Mouse (Mus musculus) lung, adult 18-20 months (tissue): ENCODE measurements at regions not wholly inside any gene's neighbourhood (a gene's known extent, or its start where the extent isn't known, plus 50 kb on each side); places are given as distances from the start of the nearest gene placed in this dataset.

Experiments used
- DNase-seq, 2 experiments: peaks; one replicate each; pipeline ENCODE4 v3.0.0; 2022; ENCODE audit warnings: mixed read lengths in 2 of 2

- DNase-seq: peak; percentile 29 to 33
Measured at GRCm38 (mm10) chr6:70714239-70714638, 77.8 kb downstream of the Rpia start.

- DNase-seq: no peak
Measured at GRCm38 (mm10) chr6:70713665-70714064, 78.4 kb downstream of the Rpia start.

DNA sequence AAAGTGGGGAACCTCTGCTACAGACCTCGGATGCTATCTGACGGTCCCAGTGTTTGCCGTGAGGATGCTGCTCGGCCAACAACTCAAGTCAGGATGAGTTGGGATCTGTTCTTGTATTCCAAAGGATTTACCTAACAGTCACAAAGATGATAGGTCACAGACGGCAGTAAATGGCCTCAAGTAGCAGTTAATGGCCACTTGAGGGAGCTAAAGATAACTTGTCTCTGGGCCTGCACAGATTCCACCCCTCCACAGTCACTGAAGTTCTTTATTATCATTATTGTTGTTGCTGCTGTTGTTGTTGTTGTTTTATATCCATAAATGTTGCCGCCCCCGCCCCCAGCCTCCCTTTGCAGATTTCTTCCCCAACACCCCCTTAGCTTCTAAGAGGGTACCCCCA is 78.9 kb downstream of the Rpia start:
- DNase-seq: no peak

DNA sequence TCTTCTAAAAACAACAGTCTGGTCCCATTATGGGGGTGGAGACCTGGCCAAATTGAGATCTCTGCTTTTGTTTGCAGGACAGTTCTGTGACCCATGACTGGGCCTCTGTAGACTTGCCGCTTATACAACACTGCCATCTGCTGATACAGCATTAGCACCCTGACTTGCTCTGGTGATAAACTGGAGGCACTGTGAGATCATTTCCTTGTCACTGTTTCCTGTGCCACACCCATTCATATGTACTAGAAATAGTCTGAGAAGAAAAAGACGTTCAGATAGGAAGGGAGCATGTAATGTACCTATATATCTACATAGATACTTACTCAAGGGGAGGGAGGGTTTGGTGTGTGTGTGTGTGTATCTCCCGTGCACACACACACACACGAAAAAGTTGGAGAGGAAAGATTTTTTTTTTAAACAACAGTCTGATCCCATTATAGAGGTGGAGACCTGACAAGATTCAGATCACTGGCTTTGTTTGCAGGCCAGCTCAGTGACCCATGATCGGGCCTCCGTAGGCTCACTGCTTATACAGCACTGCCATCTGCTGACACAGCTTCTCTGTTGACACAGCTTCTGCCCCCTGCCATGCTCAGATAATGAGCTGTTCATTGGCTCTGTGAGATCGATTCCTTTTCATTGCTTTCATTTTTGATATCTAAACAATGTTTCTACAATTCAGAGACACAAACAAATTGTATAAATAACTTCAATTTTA is 82.5 kb downstream of the Rpia start:
- peak in 1 of 2 experiments; percentile 27 for DNase-seq

DNA sequence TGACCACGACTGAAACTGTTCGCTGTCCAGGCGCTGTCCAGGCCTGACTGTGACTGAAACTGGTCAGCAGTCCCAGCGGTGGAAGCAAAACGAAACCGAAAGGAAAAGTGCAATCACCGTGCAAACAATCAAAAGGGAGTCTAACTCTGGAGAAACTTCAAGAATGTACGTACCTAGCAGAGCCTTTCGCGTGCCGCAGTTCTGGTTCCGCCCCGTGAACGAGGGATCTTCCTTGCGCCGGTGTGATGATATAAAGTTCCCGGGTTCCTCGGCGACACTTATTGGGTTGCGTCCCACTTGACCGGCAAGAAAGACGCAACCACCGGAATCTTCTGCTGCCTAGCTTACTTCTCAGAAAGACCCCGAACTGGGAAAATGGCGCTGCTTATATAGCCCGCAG is 96.4 kb downstream of the Rpia start:
- DNase-seq: no peak
